In the genomic region with DNA sequence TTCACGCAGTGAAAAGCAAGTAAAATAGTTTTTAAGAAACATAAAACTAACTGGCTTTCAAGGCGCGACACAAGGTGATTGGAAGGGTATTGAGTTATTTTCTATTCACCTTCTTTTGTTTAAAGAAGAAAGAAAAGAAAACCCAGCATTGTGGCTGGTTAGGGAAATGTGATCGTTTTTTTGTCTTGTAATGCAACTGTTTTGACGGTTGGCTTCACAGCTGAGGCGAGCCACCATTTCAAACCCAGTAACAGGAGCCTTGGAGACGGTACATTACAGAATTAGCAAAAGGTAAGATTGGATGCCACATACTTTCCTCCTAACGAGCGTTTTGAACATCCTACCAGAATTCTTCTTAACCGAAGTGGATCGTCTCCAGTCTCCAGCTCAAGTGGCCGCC, we compare ENCODE assay signal across 32 mouse cellular contexts. TPM values are rescaled to one million over a fixed set of nuclear protein-coding genes. Genes with fewer than 3 reads are reported as not detected.
A peak's percentile ranks its signal among the peaks of the same experiment; 100 is the strongest.
DNase-seq lines count a peak whose midpoint lies in the region; ATAC-seq and TF ChIP-seq lines count a peak whose summit lies in the region.
"Had no signal": no experiment of that assay in that cellular context is flagged by ENCODE, and none has a peak within 500 bp of the region (broad histone marks: within the 10 kb centered on the region; RNA-seq: fewer than 3 reads in every experiment).

No protein-coding gene starts in this region.

- peak; percentile 7 for DNase-seq in heart, adult 11 months
- DNase-seq in heart, postnatal 36 days: no peak
- DNase-seq in ES-CJ7 (ENCODE audit: low read depth, low spot score) (peak; percentile 52), WW6 (ENCODE audit: low read depth, low spot score) (peak; percentile 20)
- no peak for DNase-seq in cerebellum, adult 18-20 months
- DNase-seq: adrenal gland, adult 8-10 months; adrenal gland, postnatal 25 days; B cell, adult 2 months; cerebellum, adult 2 months; cerebellum, adult 9-11 months; cerebellum, postnatal 25 days; forebrain, postnatal 0 days; gastrocnemius, adult 2 months; gastrocnemius, postnatal 14 days; heart, adult 18-20 months; heart, postnatal 10 days; heart, postnatal 4 days; kidney, adult 2 months had no signal

- intact Hi-C loops in heart, postnatal 36 days (cut with DNase I): no loop called here

- H3K27me3 ChIP-seq in E14TG2a.4 (ENCODE audit: insufficient read depth, low read length): no peaks in the 10 kb centered on the region
- H3K27me3 ChIP-seq in forebrain, embryonic 16.5 days (replicated peaks; ENCODE audit: control insufficient read depth, insufficient read depth, low read length): no peaks in the 10 kb centered on the region
- H3K27me3 ChIP-seq: CH12.LX; embryonic facial prominence, embryonic 13.5 days; forebrain, embryonic 13.5 days; heart, embryonic 12.5 days; heart, embryonic 15.5 days; hindbrain, embryonic 15.5 days had no signal

- WGBS in forebrain, embryonic 16.5 days: 26% methylated on average over 12 of the region's 12 CpGs

- TF ChIP-seq CTCF in E14TG2a.4 (conservative IDR thresholded peaks at IDR 0.05; ENCODE audit: low read length): no peak

- H3K4me3 ChIP-seq in E14TG2a.4 (replicated peaks; ENCODE audit: low read length): peak overlapping the region; percentile 57
- H3K4me3 ChIP-seq in forebrain, embryonic 16.5 days (replicated peaks; ENCODE audit: low read length): no peak overlapping the region
- H3K4me3 ChIP-seq: embryonic facial prominence, embryonic 13.5 days; forebrain, embryonic 10.5 days; forebrain, embryonic 13.5 days; gastrocnemius, adult 2 months; heart, embryonic 12.5 days; heart, embryonic 15.5 days; hindbrain, embryonic 15.5 days had no signal

- ATAC-seq in forebrain, embryonic 16.5 days: no peak
- ATAC-seq: forebrain, embryonic 13.5 days; forebrain, postnatal 0 days; intestine, postnatal 0 days had no signal

- H3K27ac ChIP-seq in forebrain, embryonic 16.5 days (ENCODE audit: low read length): no peak overlapping the region
- H3K27ac ChIP-seq: embryonic facial prominence, embryonic 13.5 days; forebrain, embryonic 10.5 days; forebrain, embryonic 13.5 days; gastrocnemius, adult 2 months; heart, embryonic 15.5 days; hindbrain, embryonic 15.5 days had no signal

- peaks cover 63% of the 10 kb centered on the region for H3K36me3 ChIP-seq in E14TG2a.4 (ENCODE audit: insufficient read depth, low read length)
- peaks cover 30% of the 10 kb centered on the region for H3K36me3 ChIP-seq in forebrain, embryonic 16.5 days (ENCODE audit: control insufficient read depth, insufficient read depth)

- no peaks in the 10 kb centered on the region for H3K9me3 ChIP-seq in E14TG2a.4 (ENCODE audit: low read length)
- no peaks in the 10 kb centered on the region for H3K9me3 ChIP-seq in forebrain, embryonic 16.5 days (ENCODE audit: control insufficient read depth, low read length)
- H3K9me3 ChIP-seq: embryonic facial prominence, embryonic 13.5 days; forebrain, embryonic 10.5 days; forebrain, embryonic 13.5 days; heart, embryonic 15.5 days; hindbrain, embryonic 15.5 days had no signal

- no peak overlapping the region for H3K9ac ChIP-seq in forebrain, embryonic 16.5 days (replicated peaks; ENCODE audit: low read depth, low read length)
- H3K9ac ChIP-seq: embryonic facial prominence, embryonic 13.5 days; forebrain, embryonic 13.5 days; forebrain, postnatal 0 days; heart, embryonic 12.5 days; heart, embryonic 15.5 days; hindbrain, embryonic 15.5 days had no signal

- H3K4me2 ChIP-seq in forebrain, embryonic 16.5 days (ENCODE audit: low read length): no peak overlapping the region
- H3K4me2 ChIP-seq: embryonic facial prominence, embryonic 13.5 days; forebrain, embryonic 13.5 days; heart, embryonic 12.5 days; heart, embryonic 15.5 days; hindbrain, embryonic 15.5 days had no signal

- peaks cover 49% of the 10 kb centered on the region for H3K4me1 ChIP-seq in E14TG2a.4 (replicated peaks; ENCODE audit: low read depth, low read length)
- H3K4me1 ChIP-seq in forebrain, embryonic 16.5 days (replicated peaks; ENCODE audit: control insufficient read depth, insufficient read depth, low read length): no peaks in the 10 kb centered on the region
- H3K4me1 ChIP-seq: embryonic facial prominence, embryonic 13.5 days; forebrain, embryonic 13.5 days; heart, embryonic 12.5 days; heart, embryonic 15.5 days; hindbrain, embryonic 15.5 days had no signal

RNA-seq across cellular contexts. Expression of a gene that starts 31.0 kb away (rescaled TPM):
- total RNA-seq in heart, postnatal 36 days (2021): 10 to 100 TPM; 31.3 to 51.2 TPM
- polyA plus RNA-seq in forebrain, embryonic 16.5 days (2015; fragmentation: Nextera tagmentation; extraction: Ambion mirVana): 32.8 and 46.6 TPM in 2 replicates

RNA-seq across cellular contexts. Expression of a gene that starts 41.3 kb away (rescaled TPM):
- 100 to 1,000 TPM; 146 to 148 TPM for total RNA-seq in heart, postnatal 36 days (2021)
- polyA plus RNA-seq in forebrain, embryonic 16.5 days (2015; fragmentation: Nextera tagmentation; extraction: Ambion mirVana): 2.1 and 7.6 TPM in 2 replicates

RNA-seq across cellular contexts. Expression of a gene that starts 49.3 kb away (rescaled TPM):
- total RNA-seq in heart, postnatal 36 days (2021): not detected
- not detected in 2 replicates for polyA plus RNA-seq in forebrain, embryonic 16.5 days (2015; fragmentation: Nextera tagmentation; extraction: Ambion mirVana)
- total RNA-seq: adrenal gland, adult 8-10 months; adrenal gland, postnatal 25 days; CH12.LX; common myeloid progenitor, adult 5-6 weeks; forebrain, postnatal 0 days; gastrocnemius, adult 2 months; gastrocnemius, postnatal 4 days; heart, adult 18-20 months; heart, postnatal 10 days; MEL had no signal
- polyA plus RNA-seq: brain, embryonic 14.5 days; cerebellum, adult 2 months; embryonic facial prominence, embryonic 13.5 days; forebrain, embryonic 10.5 days; forebrain, embryonic 13.5 days; forebrain, postnatal 0 days; hindbrain, embryonic 15.5 days had no signal

Comparison
In these comparisons a context has a peak if more than half of its experiments do, and no peak if none do; other contexts are left out.
1. DNase-seq: peak in heart, adult 11 months (single experiment), ES-CJ7 (single experiment) and WW6 (single experiment); none in heart, postnatal 36 days (0 of 2) and cerebellum, adult 18-20 months (0 of 2).